Mouse (Mus musculus) WW6 (cell line): ENCODE results near the gene Stxbp5.

Experiments
- DNase-seq: peaks from one replicate; pipeline ENCODE4 v3.0.0-alpha.2; 2013; ENCODE audit warnings: low read depth, low spot score

Gene Stxbp5

DNA sequence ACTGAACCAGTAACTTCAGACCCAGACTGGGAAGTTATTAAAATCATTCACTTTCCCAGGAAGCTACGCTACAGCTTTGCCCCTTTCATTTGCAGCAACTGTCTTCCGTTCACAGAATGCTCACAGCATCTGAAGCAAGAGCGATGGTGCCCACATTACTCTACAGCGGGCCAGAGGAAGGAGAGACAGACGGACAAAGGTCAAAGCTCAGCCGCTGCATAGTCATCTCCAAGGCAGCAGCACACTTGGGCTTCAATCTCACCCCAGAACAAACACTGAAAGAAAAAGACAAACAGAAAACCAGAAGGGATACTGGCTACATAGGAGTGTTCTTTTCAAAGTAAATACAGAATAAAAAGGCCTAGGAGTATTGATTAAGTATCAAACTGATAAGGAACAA, 144.3 kb downstream of the Stxbp5 start:
- no peak for DNase-seq

DNA sequence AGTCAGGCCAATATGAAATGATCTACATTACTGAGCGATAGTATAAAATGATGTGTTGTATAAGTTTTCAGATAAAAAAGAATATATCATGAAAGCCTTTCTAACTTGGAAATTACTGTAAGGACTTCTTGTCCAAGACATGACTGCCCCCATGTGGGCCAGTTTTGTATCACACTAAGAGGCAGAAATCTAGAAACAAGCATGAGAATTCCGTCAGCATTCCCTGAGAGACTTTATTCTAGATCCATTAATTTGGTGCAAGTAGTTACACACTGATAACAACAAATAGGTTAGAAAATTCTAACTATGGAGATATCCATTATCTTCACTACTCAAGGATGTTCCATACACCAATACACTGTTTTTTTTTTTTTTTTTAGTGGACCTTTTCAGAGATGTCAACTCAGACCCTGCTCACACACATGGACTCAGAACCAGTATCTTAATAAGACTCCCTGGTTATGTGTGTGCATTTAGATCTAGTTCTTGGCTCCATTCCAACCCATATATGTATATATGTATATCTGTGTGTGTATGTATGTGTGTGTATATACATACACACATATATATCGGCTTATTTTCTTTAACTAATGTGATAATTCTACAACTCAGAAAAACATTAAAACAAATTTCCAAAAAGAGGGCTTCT, 145.9 kb downstream of the Stxbp5 start:
- peak; percentile 14 for DNase-seq

- DNase-seq = no peak
Observed at GRCm38 (mm10) chr10:9733861-9734260, 167.0 kb downstream of the Stxbp5 start.

GRCm38 (mm10) chr10:9732065-9732749, 168.7 kb downstream of the Stxbp5 start:
- DNase-seq = no peak

DNA sequence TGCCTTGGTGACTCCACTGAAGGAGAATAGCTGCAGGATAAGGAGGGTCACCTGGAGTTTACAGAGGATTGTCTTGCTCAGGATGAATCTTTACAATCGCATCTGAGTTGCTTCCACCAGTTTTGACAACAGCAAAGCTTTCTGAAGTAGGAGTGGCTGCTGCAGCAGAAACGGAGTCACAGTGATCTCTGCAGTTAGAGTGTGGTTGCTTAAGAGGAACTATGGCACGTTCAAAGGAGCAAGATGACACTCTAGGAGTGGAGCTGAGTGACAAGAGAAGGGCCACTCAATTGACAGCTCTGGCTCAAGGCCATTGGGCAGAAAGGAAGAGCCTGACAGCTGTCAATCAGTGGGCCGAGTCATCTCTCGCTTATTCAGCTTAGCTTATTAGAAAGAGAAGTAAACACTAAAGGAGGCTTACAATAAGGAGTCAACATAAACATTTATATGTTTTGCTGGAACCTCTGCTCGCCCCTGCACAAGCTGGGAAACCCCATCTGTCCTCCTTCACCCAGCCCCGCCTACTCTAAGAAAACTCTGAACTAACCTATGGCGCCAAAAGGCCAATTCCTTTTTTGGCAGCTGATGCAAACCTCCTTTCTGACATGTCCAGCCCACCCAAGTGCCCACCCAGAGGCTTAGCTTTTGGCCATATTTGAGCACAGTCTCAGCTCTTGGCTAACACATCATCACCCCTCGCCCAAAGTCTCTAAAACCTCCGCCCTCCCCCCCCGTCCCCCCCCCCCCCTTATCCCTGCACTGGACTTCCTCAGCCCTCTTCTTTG, 178.2 kb downstream of the Stxbp5 start:
- no peak for DNase-seq

DNA sequence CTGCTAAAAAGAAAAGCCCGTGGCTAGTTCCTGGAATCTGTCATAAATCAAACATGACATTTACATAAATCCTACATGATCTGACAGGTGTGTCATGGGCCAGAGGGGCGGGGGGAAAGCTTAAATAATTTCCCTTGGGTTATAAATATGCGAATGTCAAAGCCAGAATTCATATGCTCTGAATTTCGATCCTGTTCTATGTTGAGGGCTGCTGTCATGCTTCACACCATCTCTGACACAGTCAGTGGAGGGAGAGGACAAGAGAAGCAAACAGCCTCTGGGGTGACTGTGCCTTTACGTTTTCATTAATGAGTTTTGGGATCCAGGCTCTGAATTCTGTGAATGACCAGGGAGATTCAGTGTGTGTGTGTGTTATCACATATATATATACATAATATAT, 180.9 kb downstream of the Stxbp5 start:
- DNase-seq = no peak

GRCm38 (mm10) chr10:9718086-9718485, 182.8 kb downstream of the Stxbp5 start:
- DNase-seq = no peak
